Mouse (Mus musculus) adrenal gland, adult (tissue): Measurements from ENCODE around the gene Usp40.

Experiments
- DNase-seq, 2 experiments: peaks; one replicate each; pipeline ENCODE4 v3.0.0; 2022 to 2023; ENCODE audit warnings: low spot score in 1 of 2; ENCODE audit not compliant: inconsistent age in 2 of 2

The Usp40 gene

DNA sequence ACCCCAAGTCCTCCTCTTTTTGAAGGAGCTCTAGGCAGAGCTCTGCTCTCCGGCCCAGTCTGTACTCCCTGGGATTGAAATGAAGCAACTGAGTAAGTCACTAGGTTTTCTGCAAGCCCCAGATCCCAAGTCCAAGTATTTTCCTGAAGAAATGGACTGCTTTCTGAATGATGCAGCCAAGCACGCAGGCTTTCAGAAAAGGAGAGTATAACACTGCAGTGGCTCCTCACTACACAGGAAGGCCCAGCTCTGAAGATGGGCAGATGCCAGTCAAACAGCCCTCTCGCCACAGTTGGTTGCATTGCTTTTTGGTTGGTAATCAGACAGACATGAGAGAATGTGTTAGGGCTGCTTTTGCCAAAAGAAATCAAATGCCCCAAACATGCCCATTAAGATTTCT lies 56.7 kb downstream of the Usp40 start:
- no peak for DNase-seq

DNA sequence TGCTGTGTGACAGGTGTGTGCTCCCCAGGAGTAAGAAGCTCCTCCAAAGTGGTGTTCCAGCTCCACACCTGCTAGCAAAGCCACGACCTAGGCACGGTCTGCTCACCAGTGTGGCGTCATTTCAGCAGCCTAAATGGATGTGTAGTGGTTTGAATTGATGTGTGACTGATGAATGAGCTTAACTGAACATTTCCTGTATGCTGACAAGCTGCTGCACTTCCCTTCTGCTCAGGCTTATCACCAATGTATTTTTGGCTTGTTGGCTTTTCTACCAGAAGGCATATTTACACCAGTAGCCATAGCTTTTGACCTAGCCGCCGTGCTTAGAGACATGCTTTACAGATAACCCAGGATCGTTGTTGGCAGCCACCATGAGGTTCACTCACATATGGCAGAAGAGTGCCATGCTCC lies 60.7 kb downstream of the Usp40 start:
- no peak for DNase-seq

DNA sequence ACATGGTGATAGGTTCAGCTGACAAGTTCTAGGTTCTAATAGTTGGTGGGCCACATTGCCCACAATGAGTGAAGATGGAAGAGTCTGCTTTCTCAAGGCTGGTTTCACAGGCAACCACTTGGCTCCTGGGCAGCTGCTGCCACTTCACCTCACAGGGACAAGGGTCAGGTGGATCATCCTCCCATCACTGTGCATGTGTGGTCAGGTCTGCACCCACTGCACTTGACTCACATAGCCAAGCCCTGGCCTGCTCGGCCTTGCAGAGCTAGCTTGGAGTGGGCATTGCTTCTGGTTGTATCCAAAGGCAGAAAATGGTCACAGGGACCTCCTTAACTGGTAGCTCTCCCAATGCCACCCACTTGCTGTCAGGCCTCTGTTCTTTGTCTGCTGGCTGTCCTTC lies 66.6 kb downstream of the Usp40 start:
- DNase-seq: no peak

DNA sequence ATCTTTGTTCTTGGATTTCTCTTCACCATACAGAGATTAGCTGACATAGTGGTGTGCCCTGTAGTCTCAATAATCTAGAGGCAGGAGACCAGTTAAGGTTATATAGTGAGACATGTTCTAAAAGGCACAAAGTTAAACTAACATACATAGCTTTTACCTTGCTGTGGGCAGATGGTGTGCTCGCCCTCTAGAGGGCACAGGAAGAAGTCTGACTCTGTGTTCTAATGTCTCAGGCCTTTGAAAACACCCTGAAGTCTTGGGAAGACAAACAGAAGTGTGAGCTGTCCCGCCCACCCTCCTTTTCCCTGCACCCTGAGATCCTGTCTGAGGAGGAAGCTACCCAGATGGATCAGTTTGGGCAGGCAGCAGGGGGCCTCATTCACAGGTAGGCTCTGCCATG lies 71.8 kb downstream of the Usp40 start:
- no peak for DNase-seq

DNA sequence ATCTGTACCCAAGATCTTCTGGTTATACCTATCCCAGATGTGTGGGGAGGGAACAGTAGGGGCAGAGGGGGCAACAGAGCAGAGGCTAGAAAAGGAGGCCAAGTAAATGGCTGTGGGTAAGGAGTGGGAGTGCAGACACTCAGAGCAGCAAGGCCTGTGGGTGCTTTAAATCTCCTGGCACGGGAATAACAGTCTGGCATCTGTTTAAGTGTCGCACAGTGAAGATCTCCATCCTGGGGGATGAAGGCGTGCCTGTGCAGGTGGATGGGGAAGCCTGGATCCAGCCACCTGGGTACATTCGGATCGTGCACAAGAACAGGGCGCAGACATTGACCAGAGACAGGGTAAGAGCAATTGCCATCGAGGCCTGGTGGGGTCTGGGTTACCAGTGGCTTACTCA lies 72.3 kb downstream of the Usp40 start:
- no peak for DNase-seq

DNA sequence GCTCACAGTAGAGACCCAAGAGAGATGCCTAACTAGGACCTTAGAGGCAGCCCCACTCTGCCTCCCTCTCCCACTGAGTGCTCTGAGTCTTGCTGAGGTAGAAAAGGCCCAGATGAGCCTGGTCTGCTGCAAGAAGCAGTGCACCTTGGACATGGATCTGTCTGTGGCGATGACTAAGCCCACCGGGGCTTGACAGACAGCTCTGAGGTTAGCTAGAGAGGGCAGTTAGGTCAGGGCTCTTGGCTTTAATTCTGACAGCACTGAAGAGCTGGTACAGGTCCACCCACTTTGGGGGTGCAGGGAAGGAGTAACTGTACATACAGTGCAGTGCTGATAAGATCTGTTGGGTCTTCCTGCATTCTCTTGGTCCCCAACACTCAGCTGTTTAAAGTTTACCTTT lies 72.8 kb downstream of the Usp40 start:
- DNase-seq: peak; percentile 50 to 54

DNA sequence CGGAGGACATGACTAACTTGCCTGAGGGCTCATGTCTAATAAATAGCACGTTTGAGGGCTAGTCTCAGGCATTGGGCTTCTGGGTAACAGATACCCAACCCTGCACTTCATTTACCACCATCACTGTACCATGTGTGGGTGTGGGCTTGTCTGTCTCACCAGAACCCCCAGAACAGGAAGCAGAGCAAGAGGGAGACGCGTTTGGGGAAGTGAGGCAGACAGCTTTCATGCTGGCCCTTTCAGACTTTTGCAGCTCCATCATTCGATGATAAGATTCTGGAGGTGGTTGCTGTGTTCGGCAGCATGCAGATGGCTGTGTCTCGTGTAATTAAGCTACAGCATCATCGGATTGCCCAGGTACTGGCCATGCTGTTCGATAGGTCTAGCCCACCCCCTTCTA lies 73.3 kb downstream of the Usp40 start:
- DNase-seq: no peak

DNA sequence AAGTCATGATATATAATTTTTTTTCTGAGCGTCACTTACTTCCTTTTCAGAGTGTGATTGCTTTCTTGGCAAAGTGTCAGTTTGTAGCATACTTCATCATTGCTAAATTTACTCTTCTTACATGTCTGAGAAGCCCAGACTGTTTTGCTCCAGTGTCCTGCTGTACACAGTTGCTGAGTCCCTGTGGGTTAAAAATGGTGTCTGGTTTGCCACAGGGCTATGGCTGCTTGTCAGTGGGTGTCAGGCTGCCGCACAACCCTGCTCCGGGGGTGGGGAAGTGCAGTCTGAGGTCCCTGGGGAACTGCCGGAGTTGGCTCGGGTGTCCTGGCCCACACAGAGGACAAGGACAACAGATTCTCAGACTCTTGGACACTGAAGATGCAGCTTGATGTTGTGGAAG lies 75.3 kb downstream of the Usp40 start:
- no peak for DNase-seq

DNA sequence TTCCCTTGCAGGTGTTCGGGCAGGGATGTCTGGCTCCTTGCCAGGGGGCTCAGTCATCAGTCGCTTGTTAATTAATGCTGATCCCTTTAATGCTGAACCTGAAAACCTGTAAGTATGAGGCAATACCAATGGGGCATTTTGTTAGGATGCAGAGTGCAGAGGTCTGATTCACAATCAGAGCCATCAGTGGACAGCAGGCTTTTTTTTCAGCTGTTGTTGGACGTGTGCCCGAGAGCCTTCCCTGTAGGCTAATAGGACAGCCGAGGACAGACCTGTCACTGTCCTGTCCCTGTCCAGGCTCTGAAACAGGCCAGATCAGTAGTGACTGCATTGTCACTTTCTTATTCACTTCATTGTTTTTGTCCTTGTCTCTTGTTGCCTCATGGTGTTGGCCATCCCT lies 78.6 kb downstream of the Usp40 start:
- peak; percentile 60 to 79 for DNase-seq

DNA sequence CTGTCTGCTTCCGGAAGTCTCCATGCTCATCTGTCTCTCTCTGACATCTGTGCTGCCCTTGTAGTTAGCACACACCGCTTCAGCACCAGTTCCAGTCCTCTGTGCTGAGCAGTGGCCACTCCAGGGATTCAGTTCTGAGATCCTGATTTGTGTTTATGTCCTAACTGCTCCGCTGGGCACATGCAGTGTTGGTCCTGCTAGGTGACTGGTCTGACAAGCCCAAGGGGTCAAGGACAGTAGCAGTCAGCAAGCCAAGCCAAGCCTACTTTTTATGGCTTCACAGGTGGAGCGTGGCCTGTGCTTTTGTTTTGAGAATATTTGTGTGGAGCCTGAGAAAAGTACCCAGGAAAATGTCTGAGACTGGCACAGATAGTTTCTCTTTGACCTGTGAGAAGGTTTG lies 83.5 kb downstream of the Usp40 start:
- peak in 1 of 2 experiments; percentile 53 for DNase-seq

DNA sequence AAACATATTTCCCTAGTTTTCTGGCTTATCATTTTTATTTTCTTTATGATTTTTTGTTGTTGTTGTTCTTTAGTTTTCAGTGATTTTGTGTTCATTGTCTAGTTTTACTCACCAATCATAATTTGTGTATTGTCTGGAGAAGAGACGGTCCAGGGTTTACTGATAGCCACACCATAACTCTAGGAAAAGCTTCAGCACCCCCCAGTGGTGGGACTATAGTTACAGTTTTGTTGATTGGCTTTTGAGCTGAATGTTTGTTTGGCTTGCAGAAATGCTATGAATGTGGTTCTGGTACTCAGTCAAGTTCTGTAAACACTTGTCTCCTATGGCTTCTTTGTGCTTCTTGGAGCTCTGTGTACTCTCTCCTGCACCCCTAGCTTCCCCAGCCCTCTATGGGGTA lies 85.7 kb downstream of the Usp40 start:
- DNase-seq: peak; percentile 35 to 69

DNA sequence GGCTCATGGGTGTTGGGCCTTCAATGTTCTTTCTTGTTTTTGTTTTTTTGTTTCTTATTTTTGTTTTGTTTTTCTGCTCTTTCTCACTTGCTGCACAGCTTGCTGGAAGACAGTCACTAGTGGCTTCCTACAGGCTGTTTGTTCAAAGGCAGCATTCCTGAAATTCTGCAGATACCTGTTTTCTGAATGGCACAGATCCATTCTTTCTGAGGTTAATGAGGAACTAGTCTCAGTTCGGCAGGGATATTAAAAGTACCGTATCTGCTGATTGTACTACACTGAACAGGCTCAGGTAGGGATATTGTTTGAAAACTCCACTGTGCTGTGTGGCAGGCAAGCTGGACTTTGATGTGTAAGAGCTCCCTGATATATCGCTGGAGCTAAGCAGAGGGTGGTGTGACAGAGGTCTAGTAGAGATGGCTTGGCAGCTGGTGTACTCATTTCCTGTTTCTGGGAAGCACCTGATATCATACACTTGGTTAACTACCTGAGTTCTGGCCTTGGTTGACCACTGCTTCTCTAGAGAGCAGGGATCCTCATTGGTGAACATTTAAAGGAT lies 88.2 kb downstream of the Usp40 start:
- DNase-seq: no peak

DNA sequence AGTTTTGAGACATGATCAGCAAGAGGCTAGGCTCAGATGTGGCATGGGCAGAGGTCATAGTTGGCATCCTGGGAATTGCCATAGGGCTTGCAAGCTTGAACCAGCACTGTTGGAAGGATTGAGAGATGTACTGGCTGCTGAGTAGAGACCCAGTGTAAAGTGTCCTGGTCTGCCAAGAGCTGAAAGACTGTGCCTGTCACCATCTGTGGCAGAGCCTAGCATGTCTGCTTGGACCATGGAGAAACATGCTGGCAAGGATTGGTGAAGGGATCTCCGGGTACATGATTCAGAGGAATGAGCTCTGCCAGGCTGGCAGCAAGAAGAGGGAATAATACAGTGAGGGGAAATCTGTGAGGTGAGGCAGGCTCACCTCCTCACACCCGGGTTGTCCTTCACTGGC lies 90.3 kb downstream of the Usp40 start:
- no peak for DNase-seq

DNA sequence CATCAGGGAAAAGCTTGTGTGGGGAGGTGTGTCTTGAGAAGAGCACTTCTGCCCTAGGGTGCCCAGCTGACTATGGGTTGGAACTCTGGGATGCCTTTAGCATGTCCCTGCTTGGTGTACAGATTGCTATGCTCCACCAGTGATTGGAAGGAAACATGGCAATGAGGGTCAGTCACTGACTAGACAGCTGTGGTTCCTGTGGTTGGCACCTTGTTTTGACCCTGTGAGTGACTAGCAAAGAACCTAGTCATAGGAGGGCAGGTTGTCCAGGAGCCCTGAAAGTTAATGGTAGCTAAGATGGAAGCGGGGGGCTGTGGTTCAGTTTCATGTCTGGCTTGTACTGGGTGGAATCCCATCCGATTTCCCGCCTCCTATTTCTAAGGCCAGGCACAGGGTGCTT lies 91.0 kb downstream of the Usp40 start:
- no peak for DNase-seq

DNA sequence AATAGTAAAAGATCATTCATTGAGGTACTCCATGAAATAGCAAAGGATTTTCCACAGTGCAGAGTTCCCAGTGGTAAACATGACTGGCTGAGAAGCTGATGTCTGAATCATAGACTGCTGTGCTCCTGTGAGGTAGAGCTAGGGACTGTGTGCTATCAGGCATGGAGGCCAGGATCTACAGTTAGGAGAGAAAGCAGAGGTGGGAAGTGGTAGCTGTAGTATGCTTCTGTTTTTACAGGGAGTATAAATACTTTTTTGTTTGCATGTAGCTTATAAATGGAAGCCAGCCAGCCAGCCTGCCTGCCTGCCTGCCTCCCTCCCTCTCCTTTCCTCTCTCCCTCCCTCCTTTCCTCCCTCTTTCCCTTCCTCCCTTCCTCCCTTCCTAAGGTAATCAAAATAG lies 95.0 kb downstream of the Usp40 start:
- DNase-seq: no peak

DNA sequence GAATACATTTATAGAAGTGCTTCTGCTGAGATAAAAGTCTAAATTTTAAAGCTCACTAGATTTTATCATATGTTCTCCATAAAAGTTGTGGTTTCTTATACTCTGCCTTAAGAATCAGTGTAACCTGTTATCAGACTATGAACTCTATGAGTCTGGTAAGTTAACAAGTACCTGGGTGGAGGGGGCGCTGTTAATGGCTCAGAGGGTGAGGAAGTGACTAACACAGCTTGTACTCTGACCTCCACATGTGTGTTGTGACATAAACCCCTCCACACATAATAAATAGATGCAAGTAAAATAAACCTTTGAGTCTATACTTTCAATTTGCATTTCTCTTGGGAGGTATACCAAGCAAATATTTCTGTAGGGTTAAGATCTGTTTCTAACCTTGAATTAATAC lies 97.9 kb downstream of the Usp40 start:
- DNase-seq: no peak

DNA sequence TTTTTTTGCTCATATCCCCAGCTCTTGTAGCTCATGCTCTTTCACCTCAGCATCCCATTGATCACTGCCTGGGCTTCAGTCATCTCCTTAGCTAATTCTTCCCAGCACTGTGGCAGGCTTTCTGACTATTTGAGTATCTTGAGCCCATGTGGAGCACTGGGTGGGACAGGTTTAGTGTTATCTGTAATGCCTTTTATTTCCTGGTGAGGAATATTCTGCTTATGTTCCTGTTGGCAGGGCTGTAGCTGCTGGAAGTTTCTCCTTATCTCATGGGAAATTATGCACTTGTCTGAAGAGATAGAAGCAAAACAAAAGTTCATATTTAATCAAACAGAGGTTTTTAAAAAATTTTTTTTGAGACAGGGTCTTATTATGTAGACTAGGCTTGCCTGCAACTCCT lies 98.8 kb downstream of the Usp40 start:
- DNase-seq: no peak

DNA sequence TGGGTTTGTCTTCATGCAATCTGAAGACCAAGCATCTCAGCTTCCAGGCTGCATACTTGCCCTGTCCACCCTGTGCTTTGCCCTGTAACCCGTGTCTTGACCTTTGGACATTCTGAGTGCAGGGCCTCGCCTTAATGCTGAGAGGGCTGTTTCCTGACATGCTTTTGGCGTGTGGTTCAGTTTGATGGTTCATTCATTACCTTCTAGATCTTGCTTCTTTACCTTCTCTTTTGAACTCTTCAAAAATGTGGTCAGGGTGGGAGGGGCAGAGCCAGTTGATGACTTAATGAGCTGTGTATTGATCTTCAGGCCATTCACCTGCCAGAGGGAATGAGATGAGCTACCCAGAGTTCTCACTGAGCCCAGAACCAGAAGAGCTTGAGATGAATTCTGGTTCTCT lies 99.6 kb downstream of the Usp40 start:
- DNase-seq: no peak

DNA sequence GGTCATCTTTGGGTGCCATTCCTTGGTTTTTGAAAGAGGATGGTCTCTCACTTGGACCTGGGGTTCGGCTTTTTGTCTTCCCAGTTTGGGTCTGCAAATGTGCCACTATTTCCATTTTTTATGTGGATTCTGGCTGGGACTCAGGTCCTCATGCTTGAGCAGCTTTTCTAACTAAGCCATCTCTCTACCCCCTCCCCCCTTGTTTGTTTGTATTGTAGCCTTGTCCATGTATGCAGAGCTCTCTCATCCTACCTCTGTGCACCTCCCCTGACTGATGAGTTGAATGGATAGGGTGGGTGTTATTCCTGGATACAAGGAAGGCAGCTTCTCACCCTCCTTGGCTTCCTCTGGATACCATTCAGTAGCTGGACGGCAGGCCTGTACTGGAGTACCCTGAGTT lies 100.3 kb downstream of the Usp40 start:
- DNase-seq: no peak

DNA sequence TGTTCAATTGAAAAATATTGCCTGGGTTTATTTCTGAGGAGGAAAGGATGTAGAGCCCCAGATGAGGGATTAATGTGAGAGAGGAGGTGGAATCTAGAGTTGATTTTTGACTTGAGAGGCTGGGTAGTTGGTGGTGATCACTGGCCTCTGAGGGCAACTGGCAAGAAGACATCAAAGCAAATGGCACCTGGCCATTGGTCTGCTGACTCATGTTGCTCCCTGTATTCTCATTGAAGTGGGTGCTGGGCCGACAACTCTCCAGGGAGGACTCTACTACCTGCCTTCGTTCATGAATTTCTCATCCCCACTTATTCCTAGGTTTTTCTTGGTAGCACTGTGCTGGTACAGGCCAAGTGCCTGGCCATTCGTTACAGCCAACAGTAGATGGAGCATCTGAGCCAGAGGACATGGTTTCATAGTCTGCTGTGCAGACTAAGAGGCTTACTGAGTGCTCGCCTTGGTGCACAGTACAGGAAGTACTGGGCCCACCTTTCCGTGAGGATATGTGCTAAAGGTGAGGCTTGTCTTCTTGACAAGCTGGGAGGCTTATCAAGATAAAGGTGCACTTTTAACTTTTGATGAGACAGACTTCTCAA lies 101.9 kb downstream of the Usp40 start:
- DNase-seq: peak in 1 of 2 experiments; percentile 43

DNA sequence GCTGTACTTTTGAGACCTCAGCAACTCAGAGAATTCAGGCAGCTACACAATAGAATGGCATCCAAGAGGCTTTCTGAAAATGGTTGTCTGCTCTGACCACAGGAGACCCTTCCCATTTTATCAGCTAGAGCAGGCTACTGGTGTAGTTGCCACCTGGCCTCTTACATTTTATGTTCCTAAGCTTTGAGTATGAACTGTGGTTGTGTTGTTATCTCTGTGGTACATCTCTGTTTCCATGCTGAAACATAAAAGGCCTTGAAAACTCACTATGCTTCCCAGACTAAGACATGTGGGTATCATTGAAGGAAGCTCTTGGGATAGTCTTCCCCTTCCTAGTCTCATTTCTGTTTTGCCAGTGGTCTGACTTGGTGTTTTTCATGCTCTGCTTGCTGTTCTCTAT lies 106.2 kb downstream of the Usp40 start:
- no peak for DNase-seq

DNA sequence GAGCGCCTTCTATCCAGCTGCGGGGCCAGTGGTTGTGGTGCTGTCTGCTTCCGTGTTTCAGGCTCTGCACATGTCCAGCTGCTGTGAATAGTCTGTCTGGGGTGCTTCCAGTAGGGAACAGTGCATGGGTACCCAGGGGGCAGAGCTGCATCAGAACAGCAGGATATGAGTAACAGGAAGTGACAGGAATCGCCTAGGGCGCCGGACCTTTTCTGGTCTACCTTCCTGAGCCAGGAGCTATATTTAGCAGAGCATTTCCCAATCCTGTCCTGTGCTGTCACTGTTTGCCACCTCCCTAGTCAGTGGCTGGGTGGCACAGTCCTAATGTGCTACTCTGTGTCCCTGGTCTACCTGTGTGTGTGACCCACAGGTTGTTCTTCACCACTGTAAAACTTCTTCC lies 107.4 kb downstream of the Usp40 start:
- peak; percentile 59 to 78 for DNase-seq

DNA sequence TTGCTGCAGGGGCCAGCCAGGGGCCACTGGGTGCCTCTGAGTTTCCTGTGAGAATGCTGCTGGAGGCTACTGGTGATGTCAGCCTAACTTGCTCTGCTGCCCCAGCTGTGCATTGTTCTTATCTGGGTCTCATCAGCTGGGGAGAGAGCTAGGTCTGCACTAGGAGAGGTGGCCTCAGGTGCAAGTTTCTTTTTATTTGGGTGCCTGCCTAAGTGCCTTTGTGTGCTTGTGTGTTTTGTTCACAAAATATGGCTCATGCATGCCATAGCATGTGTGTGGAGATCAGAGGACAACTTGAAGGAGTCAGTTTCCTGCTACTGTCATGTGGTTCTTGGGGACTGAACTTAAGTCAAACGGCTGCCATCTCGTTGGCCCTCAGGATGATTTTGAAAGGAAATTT lies 108.7 kb downstream of the Usp40 start:
- DNase-seq: no peak
